ENCODE assay signal across 12 mouse cellular contexts in genomic region chr16:9972705-9973104, GRCm38 (mm10). TPM values are rescaled to one million over a fixed set of nuclear protein-coding genes. Genes with fewer than 3 reads are reported as not detected.
"Had no signal": no experiment of that assay in that cellular context is flagged by ENCODE, and none has a peak within 500 bp of the region (broad histone marks: within the 10 kb centered on the region; RNA-seq: fewer than 3 reads in every experiment).

No protein-coding gene starts in this region.

- H3K36me3 ChIP-seq: limb, embryonic 13.5 days; midbrain, embryonic 12.5 days had no signal

- H3K9ac ChIP-seq: limb, embryonic 13.5 days; liver, embryonic 14.5 days; midbrain, embryonic 12.5 days had no signal

- H3K4me2 ChIP-seq: limb, embryonic 13.5 days; midbrain, embryonic 12.5 days had no signal

- H3K4me1 ChIP-seq: limb, embryonic 13.5 days; midbrain, embryonic 12.5 days had no signal

- H3K4me3 ChIP-seq: limb, embryonic 13.5 days; midbrain, embryonic 12.5 days had no signal

- H3K9me3 ChIP-seq: limb, embryonic 13.5 days; midbrain, embryonic 12.5 days had no signal

- ATAC-seq: hindbrain, postnatal 0 days had no signal

- H3K27ac ChIP-seq: hindbrain, postnatal 0 days; limb, embryonic 13.5 days; liver, embryonic 14.5 days; midbrain, embryonic 12.5 days had no signal

- H3K27me3 ChIP-seq: limb, embryonic 13.5 days; midbrain, embryonic 12.5 days had no signal

- DNase-seq: kidney, adult 11 months; kidney, postnatal 10 days; kidney, postnatal 4 days; lung, adult 18-20 months; thymus, postnatal 36 days had no signal

RNA-seq across cellular contexts. Expression of gene Grin2a, which starts 22.7 kb away (rescaled TPM):
- total RNA-seq: liver, adult 2 months; megakaryocyte-erythroid progenitor cell, adult 5-6 weeks had no signal
- polyA plus RNA-seq: liver, adult 2 months; liver, embryonic 14.5 days; thymus, postnatal 0 days had no signal
